Mouse (Mus musculus) right cerebral cortex, postnatal 4 days (tissue): ENCODE data around the gene Gm39115.
"Not testable (repeated sequence)": the region's sequence is repeated elsewhere in the genome, so short reads cannot be mapped to it uniquely, and the experiment has no call there.

Source experiments
- DNase-seq: peaks from one replicate; pipeline ENCODE4 v3.0.0-alpha.2; 2022

The Gm39115 gene

DNA sequence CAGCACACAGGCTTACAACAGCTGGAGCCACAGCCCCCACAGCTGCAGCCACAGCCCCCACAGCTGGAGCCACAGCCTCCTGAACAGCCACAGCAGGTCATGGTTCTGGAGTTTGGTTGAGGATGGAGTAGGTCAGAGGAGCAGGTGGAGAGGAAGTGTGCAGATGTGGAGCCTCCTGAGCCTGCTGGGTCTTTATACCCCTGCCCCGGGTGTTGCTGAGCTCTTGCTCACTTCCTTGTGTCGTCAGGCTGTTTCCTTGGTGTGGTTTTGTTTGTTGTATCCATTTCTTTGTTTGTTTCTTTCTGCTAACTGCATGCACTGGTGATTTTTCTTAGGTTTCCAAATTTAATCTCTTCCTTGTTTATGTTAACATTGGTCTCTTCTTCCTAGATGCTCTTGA, at the start of gene Gm39115:
Gene Gm39115, minus strand, starts transcription at position 101 of the 400 bp plus-strand sequence.
- DNase-seq, result not testable (repeated sequence)

DNA sequence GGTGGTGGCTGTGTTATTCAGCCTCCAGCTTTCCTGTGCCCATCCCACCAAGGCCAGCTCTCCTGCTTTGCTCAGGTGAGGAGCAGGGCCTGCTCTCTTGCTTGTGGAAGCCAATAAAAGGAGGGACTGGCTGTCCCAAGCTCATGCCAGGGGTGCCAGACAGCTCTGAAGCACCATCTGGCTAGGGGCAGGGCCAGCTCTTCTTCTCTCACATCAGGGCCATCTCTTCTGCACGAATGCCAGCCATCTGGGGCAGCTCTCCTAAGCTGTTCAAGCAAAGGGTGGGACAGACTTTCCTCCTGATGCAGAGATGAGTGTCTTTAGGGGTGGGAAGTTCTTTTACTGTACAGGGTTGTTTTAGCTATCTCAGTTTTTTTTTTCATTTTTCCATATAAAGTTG, 45.2 kb upstream of the Gm39115 start:
- no peak for DNase-seq

DNA sequence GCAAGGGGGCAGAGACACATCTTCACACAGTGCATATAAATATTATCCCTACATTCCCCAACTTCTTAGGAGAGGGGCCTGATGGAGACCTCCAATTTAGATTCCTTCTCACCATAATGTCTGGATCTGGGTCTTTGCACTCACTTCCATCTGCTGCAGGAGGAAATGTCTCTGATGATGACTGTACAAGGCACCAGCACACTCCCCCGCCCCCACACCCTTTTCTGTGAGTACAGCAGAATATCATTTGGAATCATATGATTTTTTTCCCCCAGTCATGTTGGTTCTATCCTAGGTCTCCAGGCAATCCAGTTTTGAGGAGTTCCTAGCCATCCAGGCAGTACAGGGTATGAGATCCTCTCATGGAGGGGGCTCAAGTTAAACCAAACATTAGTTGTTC, 42.9 kb upstream of the Gm39115 start:
- DNase-seq, result no peak

DNA sequence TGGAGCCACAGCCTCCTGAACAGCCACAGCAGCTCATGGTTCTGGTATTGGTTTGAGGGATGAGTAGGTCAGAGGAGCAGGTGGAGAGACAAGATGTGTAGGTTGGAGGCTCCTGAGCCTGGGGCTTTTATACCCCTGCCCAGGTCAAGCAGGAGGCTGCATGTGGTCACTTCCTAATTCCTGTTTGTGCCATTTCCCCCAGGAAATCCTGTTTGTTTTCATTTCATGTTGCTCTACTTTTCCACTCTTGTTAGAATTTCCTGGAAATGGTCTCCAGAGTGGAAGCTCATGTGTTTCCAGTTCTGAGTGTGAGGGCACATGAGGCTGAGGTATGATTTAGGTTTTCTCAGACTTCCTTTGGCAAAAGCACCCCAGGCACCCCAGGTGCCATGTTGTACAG, 40.1 kb upstream of the Gm39115 start, which contains the start of gene Krtap5-2:
Gene Krtap5-2, minus strand, starts transcription at position 101 of the 400 bp plus-strand sequence.
- not testable (repeated sequence) for DNase-seq

DNA sequence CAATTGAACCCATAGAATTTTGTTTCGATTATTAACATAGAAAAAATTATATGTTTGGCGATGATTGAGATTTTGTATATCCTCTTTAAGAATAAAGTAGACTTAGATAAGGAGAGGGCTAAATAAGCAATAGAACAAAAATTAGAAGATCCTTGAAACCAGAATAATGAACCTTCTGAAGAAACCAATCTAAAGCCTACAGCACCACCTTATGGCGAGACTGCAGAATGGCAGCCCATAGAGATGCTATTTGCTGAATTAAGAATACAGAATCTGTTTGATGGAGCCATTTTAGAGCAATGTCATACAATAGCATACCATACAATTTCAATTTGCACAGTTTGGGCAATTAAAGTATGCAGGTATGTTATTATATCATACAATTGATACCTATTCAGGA, 34.0 kb upstream of the Gm39115 start:
- no peak for DNase-seq

DNA sequence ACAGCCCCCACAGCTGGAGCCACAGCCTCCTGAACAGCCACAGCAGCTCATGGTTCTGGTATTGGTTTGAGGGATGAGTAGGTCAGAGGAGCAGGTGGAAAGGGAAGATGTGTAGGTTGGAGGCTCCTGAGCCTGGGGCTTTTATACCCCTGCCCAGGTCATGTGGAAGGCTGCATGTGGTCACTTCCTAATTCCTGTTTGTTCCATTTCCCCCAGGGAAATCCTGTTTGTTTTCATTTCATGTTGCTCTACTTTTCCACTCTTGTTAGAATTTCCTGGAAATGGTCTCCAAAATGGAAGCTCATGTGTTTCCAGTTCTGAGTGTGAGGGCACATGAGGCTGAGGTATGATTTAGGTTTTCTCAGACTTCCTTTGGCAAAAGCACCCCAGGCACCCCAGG, 29.8 kb upstream of the Gm39115 start, which contains the start of gene Gm4553:
Gene Gm4553, minus strand, starts transcription at position 101 of the 400 bp plus-strand sequence.
- DNase-seq, result not testable (repeated sequence)

DNA sequence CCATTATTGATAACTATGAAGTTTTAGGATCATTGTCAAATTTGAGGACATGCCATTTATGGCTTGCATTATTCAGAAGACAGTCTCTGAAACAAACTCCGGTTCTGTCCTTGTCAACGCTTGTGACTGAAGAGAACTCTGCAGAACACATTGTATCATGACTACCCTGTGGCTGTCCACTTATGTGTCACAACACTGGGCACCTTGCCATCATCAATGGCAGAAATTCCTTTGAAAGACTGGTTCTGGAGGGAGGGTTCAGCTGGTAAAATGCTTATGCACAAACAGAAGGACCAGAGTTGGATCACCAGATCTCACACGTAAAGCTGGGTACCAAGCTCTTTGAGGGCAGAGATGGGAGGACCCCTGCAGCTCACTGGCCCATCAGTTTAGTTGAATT, 23.5 kb upstream of the Gm39115 start:
- no peak for DNase-seq

DNA sequence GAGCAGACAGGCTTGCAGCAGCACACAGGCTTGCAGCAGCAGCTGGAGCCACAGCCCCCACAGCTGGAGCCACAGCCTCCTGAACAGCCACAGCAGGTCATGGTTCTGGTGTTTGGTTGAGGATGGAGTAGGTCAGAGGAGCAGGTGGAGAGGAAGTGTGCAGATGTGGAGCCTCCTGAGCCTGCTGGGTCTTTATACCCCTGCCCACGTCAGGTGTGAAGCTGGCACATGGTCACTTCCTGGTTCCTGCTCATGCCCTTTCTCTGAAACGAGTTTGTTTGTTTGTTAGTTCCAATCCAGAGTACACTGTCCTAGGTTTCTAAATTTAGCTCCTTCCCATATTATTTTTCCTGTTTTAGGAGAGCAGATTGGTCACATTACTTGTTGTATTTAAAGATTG, 21.2 kb upstream of the Gm39115 start, which contains the start of gene Gm29735:
Gene Gm29735, minus strand, starts transcription at position 101 of the 400 bp plus-strand sequence.
- not testable (repeated sequence) for DNase-seq

DNA sequence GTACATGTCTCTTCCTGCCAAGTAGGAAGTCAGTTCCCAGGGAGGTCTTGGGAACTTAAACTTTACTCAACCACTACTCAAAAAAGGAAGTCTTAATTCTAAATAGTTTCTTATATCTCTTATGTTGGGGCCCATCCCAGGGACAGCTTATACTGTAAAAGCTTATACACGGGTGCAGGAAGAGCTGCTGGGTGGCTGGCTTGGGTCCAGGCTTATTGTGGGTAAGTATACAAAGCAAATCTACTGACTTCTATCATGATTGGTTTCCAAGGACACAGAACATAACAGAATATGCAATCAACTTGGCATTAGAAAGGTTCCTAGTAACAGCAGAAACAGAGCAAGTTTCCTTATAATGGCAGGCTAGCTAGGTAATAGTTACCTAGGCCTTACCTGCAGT, 19.5 kb upstream of the Gm39115 start:
- DNase-seq, result no peak

DNA sequence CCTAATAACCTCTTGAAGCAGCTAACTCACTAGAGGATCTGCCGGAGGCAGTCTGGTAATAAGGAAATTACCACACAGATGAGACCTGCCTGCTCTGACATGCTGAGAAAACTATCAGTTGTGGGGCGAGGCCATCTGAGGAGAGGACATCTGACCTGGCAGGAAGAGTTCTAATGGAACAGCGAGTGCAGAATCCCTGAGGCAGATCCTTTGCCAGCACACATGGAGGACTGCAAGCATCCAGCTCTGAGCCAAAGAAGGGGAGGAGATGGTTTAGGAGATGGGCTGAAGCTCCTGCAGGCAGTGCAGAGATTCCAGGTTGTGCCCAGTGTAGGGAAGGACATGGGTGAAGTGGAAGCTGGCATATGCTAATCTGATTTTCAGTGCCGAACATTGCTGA, 16.4 kb upstream of the Gm39115 start:
- DNase-seq, result no peak

DNA sequence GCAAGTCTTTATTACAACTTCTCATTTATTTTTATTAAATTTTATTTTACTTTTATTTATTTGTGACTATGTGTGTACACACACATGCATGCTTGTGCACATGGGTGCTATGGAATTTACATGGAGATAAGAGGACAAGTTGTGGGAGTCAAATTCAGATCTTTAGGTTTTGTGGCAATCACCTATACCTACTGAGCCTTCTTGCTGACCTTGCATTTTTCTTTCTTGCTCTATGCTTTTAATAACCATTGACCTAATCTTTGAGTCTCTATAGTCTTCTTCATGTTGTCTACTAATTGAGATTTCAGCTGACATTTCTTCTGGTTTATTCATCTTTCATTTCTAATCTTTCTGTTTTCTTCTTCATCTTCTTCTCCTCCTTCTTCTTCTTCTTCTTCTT, 12.8 kb upstream of the Gm39115 start:
- no peak for DNase-seq

DNA sequence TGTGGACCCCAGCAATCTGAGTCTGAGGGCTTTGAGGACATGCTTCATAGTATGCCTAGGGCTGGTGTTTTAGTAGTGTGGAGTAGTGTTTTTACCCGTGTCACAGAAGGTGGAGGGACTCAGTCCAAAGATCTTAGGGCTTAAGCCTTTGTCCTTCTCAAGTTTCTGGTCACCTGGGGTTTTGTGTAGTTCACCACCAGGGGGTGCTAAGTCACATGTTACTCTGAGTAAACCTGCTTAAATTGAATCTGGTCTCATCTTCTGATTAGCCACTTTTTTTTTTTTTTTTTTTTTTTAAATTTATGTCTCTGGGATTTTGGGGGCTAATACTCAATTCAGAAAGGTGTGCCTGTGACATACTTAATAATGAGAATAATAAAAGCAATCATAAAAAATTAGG, 10.2 kb upstream of the Gm39115 start:
- peak; percentile 12 for DNase-seq

DNA sequence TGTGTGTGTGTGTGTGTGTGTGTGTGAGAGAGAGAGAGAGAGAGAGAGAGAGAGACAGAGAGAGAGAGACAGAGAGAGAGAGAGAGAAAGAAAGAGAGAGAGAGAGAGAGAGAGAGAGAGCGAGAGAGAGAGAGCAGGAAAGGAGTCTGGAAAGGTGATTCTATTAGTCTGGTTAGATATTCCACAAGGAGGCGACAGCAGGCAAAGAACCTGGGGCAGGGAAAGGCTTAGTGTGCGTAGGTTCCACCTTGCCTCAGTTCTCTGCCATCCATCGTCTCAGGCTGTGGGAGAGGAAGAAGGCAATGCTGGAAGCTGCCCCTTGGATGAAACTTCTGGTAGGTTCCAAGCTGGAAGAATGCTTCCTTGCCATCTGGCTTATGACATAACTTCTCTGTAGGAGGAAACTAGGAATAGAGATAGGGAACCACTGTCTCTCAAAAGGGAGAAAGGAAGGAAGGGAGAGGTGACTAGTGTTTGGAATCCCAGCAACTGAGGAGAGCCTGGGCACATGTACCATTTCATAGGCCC, 9.6 kb upstream of the Gm39115 start:
- no peak for DNase-seq

DNA sequence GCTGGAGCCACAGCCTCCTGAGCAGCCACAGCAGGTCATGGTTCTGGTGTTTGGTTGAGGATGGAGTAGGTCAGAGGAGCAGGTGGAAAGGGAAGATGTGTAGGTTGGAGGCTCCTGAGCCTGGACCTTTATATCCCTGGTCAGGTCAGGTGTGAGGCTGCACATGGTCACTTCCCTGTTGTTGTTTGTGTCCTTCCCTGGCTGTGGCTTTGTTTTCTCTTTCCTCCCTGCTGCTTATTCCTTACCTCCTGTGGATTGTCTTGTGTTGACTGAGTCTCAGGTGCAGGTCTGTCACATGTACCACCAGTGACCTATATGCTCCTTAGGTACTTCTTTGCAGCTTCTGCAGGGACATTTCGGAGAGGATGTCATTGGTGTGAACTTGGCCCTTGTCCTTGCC, 8.7 kb upstream of the Gm39115 start, which contains the start of gene Gm45337:
Gene Gm45337, minus strand, starts transcription at position 101 of the 400 bp plus-strand sequence.
- no peak for DNase-seq

DNA sequence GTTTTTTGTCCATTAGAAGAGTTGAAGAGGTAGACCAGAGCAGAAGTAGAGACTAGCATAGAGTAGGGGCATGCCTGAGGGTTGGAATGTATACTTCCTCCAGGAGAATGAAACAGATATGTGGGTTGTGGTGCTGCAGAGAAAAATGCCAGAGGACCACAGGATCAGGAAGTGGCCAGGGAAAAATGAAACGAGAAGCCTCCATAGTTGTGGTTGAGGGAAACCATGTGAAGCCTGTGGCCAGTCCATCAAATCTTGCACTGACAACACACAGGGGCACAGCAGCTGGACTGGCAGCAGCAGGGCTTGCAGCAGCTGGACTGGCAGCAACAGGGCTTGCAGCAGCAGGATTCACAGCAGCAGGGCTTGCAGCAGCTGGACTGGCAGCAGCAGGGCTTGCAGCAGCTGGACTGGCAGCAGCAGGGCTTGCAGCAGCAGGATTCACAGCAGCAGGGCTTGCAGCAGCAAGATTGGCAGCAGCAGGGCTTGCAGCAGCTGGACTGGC, 7.7 kb upstream of the Gm39115 start:
- DNase-seq, result not testable (repeated sequence)

DNA sequence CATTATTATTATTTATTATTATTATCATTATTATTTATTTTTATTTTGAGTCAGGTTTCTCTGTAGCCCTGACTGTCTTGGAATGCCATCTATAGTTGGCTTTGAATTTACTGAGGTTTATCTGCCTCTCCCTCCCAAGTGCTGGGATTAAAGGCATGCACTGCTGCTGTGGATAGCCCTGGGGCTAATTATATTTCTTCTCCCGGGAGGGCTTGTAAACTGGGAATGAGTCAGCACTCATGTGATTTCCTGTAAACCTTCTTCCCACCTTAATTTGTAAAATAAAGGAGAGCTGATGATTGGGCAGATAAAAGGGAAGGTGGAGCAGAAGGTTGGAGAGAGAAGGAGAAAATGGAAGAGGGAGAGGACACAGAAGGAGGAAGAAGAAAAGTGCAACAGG, 4.9 kb upstream of the Gm39115 start:
- DNase-seq, result no peak

DNA sequence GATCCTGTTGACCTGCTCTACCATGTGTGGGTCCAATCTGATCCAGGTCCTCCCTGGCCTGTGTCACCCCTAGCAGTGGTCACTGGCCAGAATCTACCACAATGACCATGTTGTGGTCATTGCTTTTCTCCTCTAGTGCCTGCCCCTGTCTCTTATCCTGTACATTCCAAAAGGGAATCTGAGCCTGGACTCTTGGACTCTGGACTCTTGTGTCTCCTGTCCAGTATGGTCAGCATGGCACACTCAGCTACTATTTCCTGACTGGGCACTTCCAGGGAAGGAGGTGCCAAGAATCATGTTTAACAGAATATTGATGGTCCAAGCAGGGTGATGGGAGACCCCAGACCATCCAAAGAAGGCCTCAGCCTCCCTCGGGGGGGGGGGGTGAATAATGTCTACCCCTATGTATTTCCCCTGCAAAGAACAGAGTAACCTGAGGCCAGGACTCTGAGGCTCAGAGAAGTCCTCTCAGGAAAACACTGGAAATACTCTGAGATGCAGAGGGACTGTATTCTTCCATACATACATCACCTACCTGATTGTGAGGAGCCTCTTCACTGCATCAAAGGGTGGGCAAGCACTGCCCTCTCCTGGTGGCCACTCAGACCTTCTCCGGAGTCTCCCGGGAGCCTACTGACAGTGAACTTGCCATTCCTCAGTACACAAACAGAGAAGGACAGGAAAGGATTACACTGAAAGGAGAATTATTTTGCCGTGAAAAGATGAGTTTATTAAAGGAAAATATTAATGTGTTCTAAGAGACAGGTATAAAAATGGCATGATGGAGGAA, 1.4 kb downstream of the Gm39115 start:
- peak; percentile 35 for DNase-seq

DNA sequence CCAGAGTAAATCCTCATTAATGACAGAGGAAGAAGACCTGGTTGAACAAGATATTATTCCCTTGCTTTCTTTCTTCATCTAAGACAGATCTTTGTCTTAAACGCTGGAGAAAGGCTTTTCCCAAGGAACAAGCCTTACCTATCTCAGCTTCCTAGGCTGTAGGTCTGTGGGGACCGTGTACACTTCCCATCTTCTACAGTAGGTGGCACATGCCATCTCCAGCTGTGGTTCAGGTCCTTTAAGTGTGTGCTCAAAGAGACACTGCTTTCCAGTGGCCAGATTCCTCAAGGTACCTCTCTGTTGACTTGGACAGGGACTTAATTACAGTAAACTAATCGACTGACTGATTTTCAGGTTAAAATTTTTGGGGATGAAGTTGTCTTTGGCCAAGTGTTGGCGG, 7.0 kb downstream of the Gm39115 start:
- no peak for DNase-seq

DNA sequence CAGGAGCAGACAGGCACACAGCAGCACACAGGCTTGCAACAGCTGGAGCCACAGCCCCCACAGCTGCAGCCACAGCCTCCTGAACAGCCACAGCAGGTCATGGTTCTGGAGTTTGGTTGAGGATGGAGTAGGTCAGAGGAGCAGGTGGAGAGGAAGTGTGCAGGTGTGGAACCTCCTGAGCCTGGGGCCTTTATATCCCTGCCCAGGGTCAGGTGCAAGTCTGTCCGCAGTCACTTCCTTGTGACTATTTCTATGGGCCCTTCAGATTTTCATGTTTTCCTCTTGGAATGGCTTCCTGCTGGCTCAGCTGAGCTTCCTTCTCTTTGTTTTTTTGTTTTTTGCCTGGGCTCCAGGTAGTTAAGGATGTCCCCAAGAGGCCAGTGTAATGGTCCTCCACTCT, 15.2 kb downstream of the Gm39115 start, which contains the start of gene Gm45618:
Gene Gm45618, minus strand, starts transcription at position 101 of the 400 bp plus-strand sequence.
- not testable (repeated sequence) for DNase-seq

DNA sequence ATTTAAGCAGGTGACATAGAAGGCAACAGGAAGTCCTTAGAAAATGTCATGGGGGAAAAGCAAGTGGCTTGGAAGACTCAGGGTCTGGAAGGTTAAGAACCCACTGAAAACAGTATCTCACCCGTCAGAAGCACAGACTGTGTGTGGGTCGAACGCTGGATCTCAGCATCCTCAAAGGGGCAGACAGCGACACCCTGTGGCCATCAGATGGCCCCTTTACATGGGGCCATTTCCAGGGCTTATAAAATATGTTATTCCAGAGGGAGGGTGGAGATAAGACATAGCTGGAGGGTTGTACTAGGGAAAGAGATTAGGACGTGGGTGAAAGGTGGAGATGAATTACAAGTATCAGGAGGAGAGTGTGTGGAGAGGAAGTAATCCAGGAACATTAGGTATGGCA, 16.2 kb downstream of the Gm39115 start:
- peak; percentile 26 for DNase-seq

DNA sequence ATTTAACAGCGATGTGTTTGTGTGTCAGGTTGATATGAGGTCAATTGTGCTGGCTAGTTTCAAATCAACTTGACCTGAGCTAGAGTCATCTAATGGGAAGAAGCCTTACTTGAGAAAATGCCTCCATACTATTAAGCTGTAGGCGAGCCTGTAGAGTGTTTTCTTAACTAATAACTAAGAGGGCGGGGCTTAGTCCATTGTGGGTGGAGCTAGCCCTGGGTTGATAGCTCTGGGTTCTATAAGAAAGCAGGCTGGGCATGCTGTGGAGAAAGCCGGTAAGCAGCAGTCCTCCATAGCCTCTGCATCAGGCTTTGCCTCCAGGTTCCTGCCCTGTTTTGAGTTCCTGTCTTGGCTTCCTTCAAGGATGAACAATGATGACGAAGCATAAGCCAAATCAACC, 31.1 kb downstream of the Gm39115 start:
- DNase-seq, result no peak

DNA sequence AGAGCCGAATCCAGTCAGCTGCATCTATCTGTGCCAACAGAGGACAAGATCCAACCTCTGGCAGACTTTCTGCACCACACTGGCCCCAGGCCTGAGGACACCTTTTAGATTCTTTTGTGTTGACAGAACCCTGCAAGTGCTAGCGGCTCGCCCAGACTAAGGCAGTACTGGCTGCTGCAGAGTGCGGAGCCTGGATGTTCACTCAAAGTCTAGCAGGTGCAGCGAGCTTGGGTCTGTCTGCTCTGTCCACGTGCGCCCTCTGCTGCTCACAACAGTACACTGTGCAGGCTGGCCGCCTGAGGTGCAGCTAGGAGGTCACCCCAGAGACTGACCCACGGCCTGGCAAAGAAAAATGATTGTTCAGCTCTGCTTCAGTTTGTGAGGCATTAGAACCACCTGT, 38.1 kb downstream of the Gm39115 start:
- DNase-seq, result peak; percentile 83

DNA sequence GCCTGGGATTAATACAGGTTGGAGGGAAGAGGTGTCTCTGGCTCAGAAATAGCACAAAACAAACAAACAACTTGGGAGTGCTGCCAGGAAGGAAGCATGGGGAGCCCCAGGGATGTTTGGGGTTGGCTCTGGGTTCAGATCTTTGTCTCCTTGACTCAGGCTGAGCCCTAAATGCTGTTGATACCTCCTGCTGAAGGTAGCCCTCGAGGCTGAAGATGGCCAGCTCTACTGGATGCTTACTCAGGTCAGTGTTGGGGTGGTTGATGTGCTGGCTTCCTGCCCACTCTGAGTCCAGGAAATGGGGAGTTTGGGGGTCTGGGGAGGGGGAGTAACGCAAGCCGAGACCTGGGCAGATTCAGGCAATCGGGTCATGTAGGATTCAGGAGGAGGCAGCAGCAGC, 39.1 kb downstream of the Gm39115 start:
- DNase-seq, result no peak
